Mouse (Mus musculus) CH12.LX (cell line): Measurements from ENCODE around the gene Gm5148. TPM values are rescaled to one million over a fixed set of nuclear protein-coding genes. Genes with fewer than 3 reads are reported as not detected.

Experiments
- DNase-seq: peaks from one replicate; pipeline ENCODE4 v3.0.0-alpha.2; 2013; ENCODE audit errors: extremely low read depth
- H3K27ac ChIP-seq: 2 replicates; pipeline ENCODE4 v1.5.1; 2012; ENCODE audit warnings: low read depth, mild to moderate bottlenecking, control low read depth, moderate library complexity; ENCODE audit not compliant: insufficient read depth
- H3K27me3 ChIP-seq: replicated peaks from 2 replicates; pipeline ENCODE3; 2012; ENCODE audit warnings: inconsistent platforms
- H3K36me3 ChIP-seq, 2 experiments: replicated peaks in 1 of 2; 2 replicates each; pipeline versions ENCODE3 to v1.6.1; 2012; ENCODE audit warnings: inconsistent platforms in 1 of 2, low read length in 1 of 2, mild to moderate bottlenecking in 1 of 2, mixed read lengths in 1 of 2, moderate library complexity in 1 of 2; ENCODE audit not compliant: control insufficient read depth in 1 of 2, insufficient read depth in 1 of 2
- H3K4me1 ChIP-seq, 2 experiments: 2 replicates each; pipeline ENCODE4 v1.6.1; 2012; ENCODE audit warnings: inconsistent platforms in 1 of 2, moderate library complexity in 1 of 2; ENCODE audit not compliant: insufficient read depth in 2 of 2, control insufficient read depth in 1 of 2
- H3K4me2 ChIP-seq: 2 replicates; pipeline ENCODE4 v1.6.1; 2012; ENCODE audit warnings: low read depth, mild to moderate bottlenecking, control low read depth; ENCODE audit not compliant: poor library complexity, insufficient read depth, severe bottlenecking
- H3K4me3 ChIP-seq, 3 experiments: fragments of 150-350 bp in 1 of 3; sonication (generic) in 1 of 3; replicated peaks in 1 of 3; 2 replicates each; pipeline versions ENCODE3 to v1.5.1; 2011 to 2012; ENCODE audit warnings: low read depth in 2 of 3, low read length in 2 of 3, mild to moderate bottlenecking in 2 of 3, moderate library complexity in 2 of 3, control low read depth in 1 of 3, improper control_type of control experiment in 1 of 3, inconsistent platforms in 1 of 3, mixed read lengths in 1 of 3; ENCODE audit not compliant: poor library complexity in 1 of 3
- H3K79me2 ChIP-seq: replicated peaks from 2 replicates; pipeline ENCODE4 v1.6.1; 2012; ENCODE audit warnings: mild to moderate bottlenecking, moderate library complexity; ENCODE audit not compliant: control insufficient read depth, poor library complexity, insufficient read depth, severe bottlenecking; ENCODE audit errors: extremely low read depth
- H3K9ac ChIP-seq: 2 replicates; pipeline ENCODE4 v1.6.1; 2012; ENCODE audit warnings: low read depth, mild to moderate bottlenecking, control low read depth, moderate library complexity; ENCODE audit not compliant: insufficient read depth
- H3K9me3 ChIP-seq: replicated peaks from 2 replicates; pipeline ENCODE3; 2012; ENCODE audit warnings: low read length, inconsistent platforms, mixed read lengths
- BHLHE40 ChIP-seq: IDR thresholded peaks from 2 replicates; pipeline ENCODE4 v1.6.1; 2011; ENCODE audit warnings: mild to moderate bottlenecking, low read depth, low read length, improper control_type of control experiment
- E2F4 ChIP-seq: IDR thresholded peaks from 2 replicates; pipeline ENCODE4 v1.6.1; 2011; ENCODE audit warnings: low read depth, low read length, improper control_type of control experiment; ENCODE audit not compliant: insufficient replicate concordance
- EP300 ChIP-seq: IDR thresholded peaks from 2 replicates; pipeline ENCODE4 v1.6.1; 2011; ENCODE audit warnings: low read length, improper control_type of control experiment
- ETS1 ChIP-seq: conservative IDR thresholded peaks from 2 replicates; pipeline ENCODE4 v1.6.1; 2012; ENCODE audit warnings: low read depth, mild to moderate bottlenecking, inconsistent platforms, low read length, improper control_type of control experiment, moderate library complexity
- KAT2A ChIP-seq: IDR thresholded peaks from 2 replicates; pipeline ENCODE4 v1.6.1; 2012; ENCODE audit warnings: low read length, improper control_type of control experiment, inconsistent platforms; ENCODE audit not compliant: insufficient replicate concordance
- MAFK ChIP-seq: IDR thresholded peaks from 2 replicates; pipeline ENCODE4 v1.6.1; 2011; ENCODE audit warnings: low read length, improper control_type of control experiment; ENCODE audit not compliant: insufficient replicate concordance
- MAX ChIP-seq: IDR thresholded peaks from 2 replicates; pipeline ENCODE4 v1.6.1; 2011; ENCODE audit warnings: low read length, improper control_type of control experiment
- MAZ ChIP-seq: IDR thresholded peaks from 2 replicates; pipeline ENCODE4 v1.6.1; 2012; ENCODE audit warnings: low read depth, mild to moderate bottlenecking, inconsistent platforms, low read length, improper control_type of control experiment, moderate library complexity
- MXI1 ChIP-seq: IDR thresholded peaks from 2 replicates; pipeline ENCODE4 v1.6.1; 2011; ENCODE audit warnings: mild to moderate bottlenecking, low read depth, low read length, improper control_type of control experiment
- MYC ChIP-seq: IDR thresholded peaks from 2 replicates; pipeline ENCODE4 v1.6.1; 2011; ENCODE audit warnings: low read depth, mild to moderate bottlenecking, improper control_type of control experiment, low read length
- NRF1 ChIP-seq: IDR thresholded peaks from 2 replicates; pipeline ENCODE4 v1.6.1; 2014; ENCODE audit warnings: low read depth, mild to moderate bottlenecking, inconsistent platforms, low read length, improper control_type of control experiment, moderate library complexity
- POLR2AphosphoS2 ChIP-seq: IDR thresholded peaks from 2 replicates; pipeline ENCODE4 v1.6.1; 2011; ENCODE audit warnings: low read depth, low read length, improper control_type of control experiment
- RAD21 ChIP-seq: IDR thresholded peaks from 2 replicates; pipeline ENCODE4 v1.6.1; 2011; ENCODE audit warnings: low read depth, mild to moderate bottlenecking, low read length, improper control_type of control experiment, moderate library complexity
- TBP ChIP-seq: conservative IDR thresholded peaks from 2 replicates; pipeline ENCODE4 v1.6.1; 2011; ENCODE audit warnings: low read depth, low read length, improper control_type of control experiment
- TCF12 ChIP-seq: IDR thresholded peaks from 2 replicates; pipeline ENCODE4 v1.6.1; 2014; ENCODE audit warnings: low read depth, mild to moderate bottlenecking, inconsistent platforms, low read length, improper control_type of control experiment
- UBTF ChIP-seq: IDR thresholded peaks from 2 replicates; pipeline ENCODE4 v1.6.1; 2012; ENCODE audit warnings: low read depth, mild to moderate bottlenecking, inconsistent platforms, low read length, improper control_type of control experiment, moderate library complexity
- USF2 ChIP-seq: conservative IDR thresholded peaks from 2 replicates; pipeline ENCODE4 v1.6.1; 2011; ENCODE audit warnings: low read depth, low read length, improper control_type of control experiment
- ZKSCAN1 ChIP-seq: IDR thresholded peaks from 2 replicates; pipeline ENCODE4 v1.6.1; 2012; ENCODE audit warnings: low read depth, inconsistent platforms, low read length, improper control_type of control experiment, borderline replicate concordance
- ZMIZ1 ChIP-seq: IDR thresholded peaks from 2 replicates; pipeline ENCODE4 v1.6.1; 2012; ENCODE audit warnings: low read depth, mild to moderate bottlenecking, inconsistent platforms, low read length, improper control_type of control experiment
- dilution Hi-C: fragments of 300-500 bp; cut with MboI; formaldehyde crosslinking; loops from 2 replicates; pipeline ENCODE4 v1.14.3; 2020; ENCODE audit warnings: low sequenced_read_pairs; ENCODE audit not compliant: extremely low pct_unique_long_range_greater_than_20kb, extremely low pct_ligation_motif_present
- in situ Hi-C: fragments of 300-500 bp; cut with MboI; formaldehyde crosslinking; loops from 3 replicates; pipeline ENCODE4 v1.14.3; 2019; ENCODE audit warnings: low sequenced_read_pairs, low pct_ligation_motif_present, low pct_unique_long_range_greater_than_20kb, mixed read lengths
- polyA plus RNA-seq: library from polyadenylated mRNA; unstranded; fragments of >175 nt; gene quantifications from 2 replicates; pipeline ENCODE4 v1.2.1, GENCODE M21; 2012; ENCODE audit warnings: low read depth; ENCODE audit not compliant: insufficient read length
- total RNA-seq, 2 experiments: library from RNA; depleted of rRNA; stranded (reverse); fragments of 300-350 nt in 1 of 2; fragments of >200 nt in 1 of 2; gene quantifications; 2 replicates each; pipeline ENCODE4 v1.2.3; 2012 to 2014

Gene Gm5148
- total and polyA plus RNA-seq, 3 experiments = 146 TPM; not detected in 2

DNA sequence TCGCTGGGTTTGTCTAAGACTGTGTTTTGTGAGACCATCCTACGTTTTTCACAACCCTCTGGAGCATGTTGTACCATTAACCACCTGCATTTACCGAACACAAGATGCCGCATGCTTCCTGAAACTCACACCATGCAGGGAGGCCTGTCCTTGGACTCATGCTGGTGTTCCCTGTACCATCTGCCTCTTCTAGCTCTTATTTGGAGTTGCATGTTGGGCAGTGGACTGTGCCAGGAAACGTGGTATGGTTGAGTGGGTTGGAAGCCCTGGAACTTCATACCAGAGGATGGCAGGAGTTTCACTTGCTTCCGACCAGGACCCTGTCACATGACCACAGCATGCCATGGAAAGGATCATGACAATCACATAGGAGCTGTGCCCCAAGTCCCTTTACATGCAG, 16.5 kb downstream of the Gm5148 start:
- no peaks in the 10 kb centered on the region for H3K9me3 ChIP-seq
- DNase-seq = no peak
- H3K27ac ChIP-seq = no peak overlapping the region
- no peaks in the 10 kb centered on the region for H3K36me3 ChIP-seq
- H3K4me2 ChIP-seq = no peak overlapping the region
- no peaks in the 10 kb centered on the region for H3K79me2 ChIP-seq
- no peak for TF ChIP-seq TBP
- TF ChIP-seq MAX = no peak
- no peak for TF ChIP-seq ETS1
- TF ChIP-seq MAFK = no peak
- no peak for TF ChIP-seq MAZ
- TF ChIP-seq RAD21 = no peak
- TF ChIP-seq POLR2AphosphoS2 = no peak
- TF ChIP-seq E2F4 = no peak
- TF ChIP-seq TCF12 = no peak
- no peak for TF ChIP-seq ZKSCAN1
- no peak for TF ChIP-seq MXI1
- TF ChIP-seq NRF1 = no peak
- H3K9ac ChIP-seq = no peak overlapping the region
- dilution Hi-C loops (no loop called here), in situ Hi-C loops (no loop called here)
- H3K4me3 ChIP-seq = no peak overlapping the region
- no peaks in the 10 kb centered on the region for H3K27me3 ChIP-seq
- no peaks in the 10 kb centered on the region for H3K4me1 ChIP-seq

DNA sequence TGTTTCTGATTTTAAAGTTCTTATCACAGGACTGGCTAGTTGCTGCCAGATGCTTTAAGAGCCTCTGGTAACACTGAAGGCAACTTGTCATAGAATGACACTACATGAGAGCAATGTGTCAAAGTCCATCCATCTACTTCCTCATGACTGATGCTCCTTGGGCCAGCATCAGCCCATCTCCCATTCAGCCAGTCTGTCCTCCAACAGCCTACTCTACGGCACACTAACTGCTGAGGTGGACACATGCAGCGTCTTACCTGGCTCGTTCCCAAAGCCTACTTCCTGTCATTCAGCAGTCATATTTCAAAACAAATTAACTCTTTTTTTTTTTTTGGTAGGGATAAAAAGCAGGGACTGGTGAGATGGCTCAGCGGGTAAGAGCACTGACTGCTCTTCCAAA, 17.9 kb downstream of the Gm5148 start:
- H3K4me2 ChIP-seq = no peak overlapping the region
- H3K27me3 ChIP-seq = no peaks in the 10 kb centered on the region
- no peaks in the 10 kb centered on the region for H3K4me1 ChIP-seq
- no peak overlapping the region for H3K9ac ChIP-seq
- H3K9me3 ChIP-seq = peaks cover 6% of the 10 kb centered on the region
- no peaks in the 10 kb centered on the region for H3K79me2 ChIP-seq
- no peak for DNase-seq
- H3K36me3 ChIP-seq = no peaks in the 10 kb centered on the region
- H3K27ac ChIP-seq = no peak overlapping the region
- dilution Hi-C loops = no loop called here
- in situ Hi-C loops = no loop called here
- TF ChIP-seq MAZ = no peak
- TF ChIP-seq ETS1 = no peak
- TF ChIP-seq MYC = no peak
- no peak for TF ChIP-seq BHLHE40
- TF ChIP-seq UBTF = no peak
- TF ChIP-seq KAT2A = no peak
- no peak for TF ChIP-seq ZMIZ1
- TF ChIP-seq EP300 = no peak
- no peak for TF ChIP-seq TBP
- TF ChIP-seq USF2 = no peak
- no peak for TF ChIP-seq ZKSCAN1
- no peak overlapping the region for H3K4me3 ChIP-seq
